ENCODE assay signal across 8 mouse cellular contexts in genomic region chr13:105266746-105267145, GRCm38 (mm10). TPM values are rescaled to one million over a fixed set of nuclear protein-coding genes. Genes with fewer than 3 reads are reported as not detected.
DNase-seq lines count a peak whose midpoint lies in the region; ATAC-seq and TF ChIP-seq lines count a peak whose summit lies in the region.
"Had no signal": no experiment of that assay in that cellular context is flagged by ENCODE, and none has a peak within 500 bp of the region (broad histone marks: within the 10 kb centered on the region; RNA-seq: fewer than 3 reads in every experiment).

No protein-coding gene starts in this region.

- no peak for TF ChIP-seq POLR2A in limb, embryonic 14.5 days (IDR thresholded peaks at IDR 0.05; ENCODE audit: borderline replicate concordance, extremely low read depth, insufficient read depth, insufficient read length)

- ATAC-seq in limb, embryonic 14.5 days (ENCODE audit: low FRiP score, low read depth): no peak

- H3K9ac ChIP-seq in limb, embryonic 14.5 days (ENCODE audit: low read depth, low read length, severe bottlenecking): no peak overlapping the region

- DNase-seq in ovary, postnatal 14 days (ENCODE audit: low spot score): peak; percentile 48
- no peak for DNase-seq in ovary, postnatal 10 days (ENCODE audit: low spot score)
- peak; percentile 64 for DNase-seq in adrenal gland, postnatal 14 days
- peak; percentile 35 for DNase-seq in embryonic facial prominence, embryonic 10.5 days (ENCODE audit: low spot score)
- DNase-seq in induced T-regulatory cell, adult 2 months (ENCODE audit: low read depth): peak; percentile 48
- DNase-seq in limb, embryonic 14.5 days (ENCODE audit: low spot score): peak; percentile 76
- DNase-seq in right cerebral cortex, postnatal 10 days (ENCODE audit: low spot score in 2 of 2): peak; percentile 66 to 69

- H3K27ac ChIP-seq in embryonic facial prominence, embryonic 10.5 days (replicated peaks): no peak overlapping the region
- no peak overlapping the region for H3K27ac ChIP-seq in limb, embryonic 14.5 days (replicated peaks; ENCODE audit: low read depth, low read length)
- H3K27ac ChIP-seq: macrophage had no signal

- H3K27me3 ChIP-seq in embryonic facial prominence, embryonic 10.5 days (replicated peaks; ENCODE audit: low read depth, poor library complexity, severe bottlenecking): no peaks in the 10 kb centered on the region
- H3K27me3 ChIP-seq in limb, embryonic 14.5 days (ENCODE audit: control insufficient read depth, insufficient read depth, low read length): no peaks in the 10 kb centered on the region

- no peak overlapping the region for H3K4me3 ChIP-seq in embryonic facial prominence, embryonic 10.5 days
- no peak overlapping the region for H3K4me3 ChIP-seq in limb, embryonic 14.5 days (replicated peaks; ENCODE audit: low read length)

- no peaks in the 10 kb centered on the region for H3K9me3 ChIP-seq in embryonic facial prominence, embryonic 10.5 days
- no peaks in the 10 kb centered on the region for H3K9me3 ChIP-seq in limb, embryonic 14.5 days (ENCODE audit: control insufficient read depth, low read length)

- no peaks in the 10 kb centered on the region for H3K4me1 ChIP-seq in embryonic facial prominence, embryonic 10.5 days
- H3K4me1 ChIP-seq in limb, embryonic 14.5 days (ENCODE audit: control insufficient read depth, insufficient read depth, low read length): no peaks in the 10 kb centered on the region

- H3K4me2 ChIP-seq in limb, embryonic 14.5 days (replicated peaks; ENCODE audit: low read depth, low read length, severe bottlenecking): no peak overlapping the region

- WGBS in embryonic facial prominence, embryonic 10.5 days: 57% methylated on average over 3 of the region's 3 CpGs
- WGBS in limb, embryonic 14.5 days: 56% methylated on average over 3 of the region's 3 CpGs

- H3K36me3 ChIP-seq in embryonic facial prominence, embryonic 10.5 days (replicated peaks): no peaks in the 10 kb centered on the region
- H3K36me3 ChIP-seq in limb, embryonic 14.5 days (ENCODE audit: control insufficient read depth, insufficient read depth, low read length): no peaks in the 10 kb centered on the region

RNA-seq across cellular contexts. Expression of gene Rnf180, which starts 27.9 kb away (rescaled TPM):
- 13.5 and 13.9 TPM in 2 replicates for total RNA-seq in adrenal gland, postnatal 14 days (2021)
- 5.8 and 7.0 TPM in 2 replicates for polyA plus RNA-seq in embryonic facial prominence, embryonic 10.5 days (2016; fragmentation: Nextera tagmentation; extraction: Ambion mirVana)
- polyA plus RNA-seq in limb, embryonic 14.5 days (2012; rRNA removed): 4.5 TPM in 2 replicates
- 8.6 and 10.7 TPM in 2 replicates for polyA plus RNA-seq in limb, embryonic 14.5 days (2014; fragmentation: Nextera tagmentation; extraction: Ambion mirVana)
